Mouse (Mus musculus): ENCODE measurements around the gene Reln. TPM values are rescaled to one million over a fixed set of nuclear protein-coding genes. Genes with fewer than 3 reads are reported as not detected.
A peak's percentile ranks its signal among the peaks of the same experiment; 100 is the strongest.

Gene Reln
- total and polyA plus RNA-seq, 2 experiments from 2014 or later, result 25.3 to 189 TPM

GRCm38 (mm10) chr5:22245056-22245455 is 99.4 kb downstream of the Reln start:
- no peak for TF ChIP-seq CTCF (IDR thresholded peaks at IDR 0.05)
- no peak overlapping the region for H3K4me2 ChIP-seq (ENCODE audit: low read depth, low read length, poor library complexity, severe bottlenecking)
- no peaks in the 10 kb centered on the region for H3K36me3 ChIP-seq (ENCODE audit: insufficient read depth, low read length)
- DNase-seq (ENCODE audit: low spot score) (no peak), ATAC-seq (ENCODE audit: low FRiP score) (no peak)
- no peaks in the 10 kb centered on the region for H3K9me3 ChIP-seq (ENCODE audit: low read length)
- WGBS, result 91% methylated on average over 1 of the region's 1 CpGs
- no peak overlapping the region for H3K27ac ChIP-seq (ENCODE audit: low read depth, low read length)
- H3K9ac ChIP-seq (replicated peaks; ENCODE audit: low read length, poor library complexity, severe bottlenecking), result no peak overlapping the region
- H3K4me3 ChIP-seq (ENCODE audit: low read depth, low read length), result no peak overlapping the region
- no peaks in the 10 kb centered on the region for H3K4me1 ChIP-seq (ENCODE audit: insufficient read depth, low read length)
- H3K27me3 ChIP-seq (ENCODE audit: insufficient read depth, low read length), result no peaks in the 10 kb centered on the region

- Histone ChIP-seq H3K27me3 (ENCODE audit: insufficient read depth, low read length) (no peaks in the 10 kb centered on the region), H3K4me1 (ENCODE audit: insufficient read depth, low read length) (no peaks in the 10 kb centered on the region), H3K9ac (replicated peaks; ENCODE audit: low read length, poor library complexity, severe bottlenecking) (no peak overlapping the region), H3K4me3 (ENCODE audit: low read depth, low read length) (no peak overlapping the region), H3K4me2 (ENCODE audit: low read depth, low read length, poor library complexity, severe bottlenecking) (no peak overlapping the region), H3K9me3 (ENCODE audit: low read length) (no peaks in the 10 kb centered on the region), H3K27ac (ENCODE audit: low read depth, low read length) (no peak overlapping the region), H3K36me3 (ENCODE audit: insufficient read depth, low read length) (no peaks in the 10 kb centered on the region)
- TF ChIP-seq CTCF (IDR thresholded peaks at IDR 0.05), result no peak
- DNase-seq (ENCODE audit: low spot score) (peak; percentile 40), ATAC-seq (ENCODE audit: low FRiP score) (no peak)
- 77% methylated on average over 2 of the region's 2 CpGs for WGBS
These were observed 101.0 kb downstream of the Reln start for GRCm38 (mm10) chr5:22243538-22243937.

- no peak overlapping the region for H3K4me3 ChIP-seq (ENCODE audit: low read depth, low read length)
- ATAC-seq (ENCODE audit: low FRiP score) (no peak), DNase-seq (ENCODE audit: low spot score) (no peak)
- no peaks in the 10 kb centered on the region for H3K27me3 ChIP-seq (ENCODE audit: insufficient read depth, low read length)
- no peaks in the 10 kb centered on the region for H3K4me1 ChIP-seq (ENCODE audit: insufficient read depth, low read length)
- H3K4me2 ChIP-seq (ENCODE audit: low read depth, low read length, poor library complexity, severe bottlenecking), result no peak overlapping the region
- H3K27ac ChIP-seq (ENCODE audit: low read depth, low read length), result no peak overlapping the region
- TF ChIP-seq CTCF (IDR thresholded peaks at IDR 0.05), result no peak
- no peak overlapping the region for H3K9ac ChIP-seq (replicated peaks; ENCODE audit: low read length, poor library complexity, severe bottlenecking)
- H3K36me3 ChIP-seq (ENCODE audit: insufficient read depth, low read length), result no peaks in the 10 kb centered on the region
- H3K9me3 ChIP-seq (ENCODE audit: low read length), result no peaks in the 10 kb centered on the region
- WGBS, result 79% methylated on average over 4 of the region's 4 CpGs
These were observed 102.9 kb downstream of the Reln start for GRCm38 (mm10) chr5:22241560-22241959.

GRCm38 (mm10) chr5:22236801-22237200 is 107.7 kb downstream of the Reln start:
- H3K36me3 ChIP-seq (ENCODE audit: insufficient read depth, low read length), result no peaks in the 10 kb centered on the region
- H3K27me3 ChIP-seq (ENCODE audit: insufficient read depth, low read length), result no peaks in the 10 kb centered on the region
- TF ChIP-seq CTCF (IDR thresholded peaks at IDR 0.05), result no peak
- WGBS, result 69% methylated on average over 6 of the region's 6 CpGs
- ATAC-seq (ENCODE audit: low FRiP score), result no peak
- H3K4me1 ChIP-seq (ENCODE audit: insufficient read depth, low read length), result no peaks in the 10 kb centered on the region
- no peak overlapping the region for H3K9ac ChIP-seq (replicated peaks; ENCODE audit: low read length, poor library complexity, severe bottlenecking)
- no peak overlapping the region for H3K4me2 ChIP-seq (ENCODE audit: low read depth, low read length, poor library complexity, severe bottlenecking)
- H3K27ac ChIP-seq (ENCODE audit: low read depth, low read length), result no peak overlapping the region
- H3K9me3 ChIP-seq (ENCODE audit: low read length), result no peaks in the 10 kb centered on the region
- H3K4me3 ChIP-seq (ENCODE audit: low read depth, low read length), result no peak overlapping the region
- no peak for DNase-seq (ENCODE audit: low spot score)

GRCm38 (mm10) chr5:22224515-22224914 is 120.0 kb downstream of the Reln start:
- Histone ChIP-seq H3K4me2 (ENCODE audit: low read depth, low read length, poor library complexity, severe bottlenecking) (no peak overlapping the region), H3K27me3 (ENCODE audit: insufficient read depth, low read length) (no peaks in the 10 kb centered on the region), H3K4me1 (ENCODE audit: insufficient read depth, low read length) (peaks cover 4% of the 10 kb centered on the region; the same call in 1 of the 2 replicates), H3K9me3 (ENCODE audit: low read length) (no peaks in the 10 kb centered on the region), H3K36me3 (ENCODE audit: insufficient read depth, low read length) (no peaks in the 10 kb centered on the region), H3K27ac (ENCODE audit: low read depth, low read length) (no peak overlapping the region), H3K9ac (replicated peaks; ENCODE audit: low read length, poor library complexity, severe bottlenecking) (no peak overlapping the region), H3K4me3 (ENCODE audit: low read depth, low read length) (no peak overlapping the region)
- ATAC-seq (ENCODE audit: low FRiP score) (no peak), DNase-seq (ENCODE audit: low spot score) (no peak)
- TF ChIP-seq CTCF (IDR thresholded peaks at IDR 0.05), result no peak
- 51% methylated on average over 4 of the region's 4 CpGs for WGBS

- DNase-seq (ENCODE audit: low spot score) (no peak), ATAC-seq (ENCODE audit: low FRiP score) (no peak)
- no peak overlapping the region for H3K27ac ChIP-seq (ENCODE audit: low read depth, low read length)
- 80% methylated on average over 2 of the region's 2 CpGs for WGBS
- H3K36me3 ChIP-seq (ENCODE audit: insufficient read depth, low read length), result no peaks in the 10 kb centered on the region
- no peak for TF ChIP-seq CTCF (IDR thresholded peaks at IDR 0.05)
- no peaks in the 10 kb centered on the region for H3K9me3 ChIP-seq (ENCODE audit: low read length)
- H3K4me3 ChIP-seq (ENCODE audit: low read depth, low read length), result no peak overlapping the region
- H3K9ac ChIP-seq (replicated peaks; ENCODE audit: low read length, poor library complexity, severe bottlenecking), result no peak overlapping the region
- H3K27me3 ChIP-seq (ENCODE audit: insufficient read depth, low read length), result no peaks in the 10 kb centered on the region
- no peak overlapping the region for H3K4me2 ChIP-seq (ENCODE audit: low read depth, low read length, poor library complexity, severe bottlenecking)
- peaks cover 4% of the 10 kb centered on the region; the same call in 1 of the 2 replicates for H3K4me1 ChIP-seq (ENCODE audit: insufficient read depth, low read length)
These were observed 120.6 kb downstream of the Reln start for GRCm38 (mm10) chr5:22223940-22224339.
